Mouse (Mus musculus): ENCODE measurements at regions not wholly inside any gene's neighbourhood (a gene's known extent, or its start where the extent isn't known, plus 50 kb on each side); places are given as distances from the start of the nearest gene placed in this dataset.
A peak's percentile ranks its signal among the peaks of the same experiment; 100 is the strongest.

- no peak for DNase-seq (ENCODE audit: low read depth, low spot score)
Measured at GRCm38 (mm10) chr7:68974761-68975579, 225.9 kb upstream of the Arrdc4 start.

GRCm38 (mm10) chr7:68945886-68946863, 197.1 kb upstream of the Arrdc4 start:
- DNase-seq (ENCODE audit: low read depth, low spot score), result no peak
- 36% methylated on average over 6 of the region's 6 CpGs for WGBS

More at GRCm38 (mm10) chr7:68974761-68975579, 225.9 kb upstream of the Arrdc4 start:
- 69% methylated on average over 8 of the region's 8 CpGs for WGBS

GRCm38 (mm10) chr7:68930627-68931334, 181.7 kb upstream of the Arrdc4 start:
- no peak for DNase-seq (ENCODE audit: low read depth, low spot score)
- 60% methylated on average over 14 of the region's 14 CpGs for WGBS

GRCm38 (mm10) chr7:68929669-68930068, 180.6 kb upstream of the Arrdc4 start:
- DNase-seq (ENCODE audit: low read depth, low spot score), result peak; percentile 35
- WGBS, result 36% methylated on average over 4 of the region's 4 CpGs

GRCm38 (mm10) chr7:68925640-68926039, 176.6 kb upstream of the Arrdc4 start:
- no peak for DNase-seq (ENCODE audit: low read depth, low spot score)
- WGBS, result 77% methylated on average over 4 of the region's 4 CpGs

GRCm38 (mm10) chr7:68918632-68919435, 169.8 kb upstream of the Arrdc4 start:
- no peak for DNase-seq (ENCODE audit: low read depth, low spot score)
- WGBS, result 79% methylated on average over 9 of the region's 9 CpGs

- WGBS, result 14% methylated on average over 2 of the region's 2 CpGs
- no peak for DNase-seq (ENCODE audit: low read depth, low spot score)
Measured at GRCm38 (mm10) chr7:68917876-68918200, 168.8 kb upstream of the Arrdc4 start.

GRCm38 (mm10) chr7:68917137-68917875, 168.3 kb upstream of the Arrdc4 start:
- DNase-seq (ENCODE audit: low read depth, low spot score), result no peak

GRCm38 (mm10) chr7:68915976-68916375, 166.9 kb upstream of the Arrdc4 start:
- DNase-seq (ENCODE audit: low read depth, low spot score), result no peak
- WGBS, result 91% methylated on average over 9 of the region's 9 CpGs

More at GRCm38 (mm10) chr7:68917137-68917875, 168.3 kb upstream of the Arrdc4 start:
- WGBS, result 16% methylated on average over 21 of the region's 21 CpGs

- 49% methylated on average over 4 of the region's 4 CpGs for WGBS
Measured at GRCm38 (mm10) chr7:68914344-68914743, 165.3 kb upstream of the Arrdc4 start.

GRCm38 (mm10) chr7:68911989-68912655, 163.1 kb upstream of the Arrdc4 start:
- no peak for DNase-seq (ENCODE audit: low read depth, low spot score)
- 76% methylated on average over 6 of the region's 6 CpGs for WGBS

More at GRCm38 (mm10) chr7:68914344-68914743, 165.3 kb upstream of the Arrdc4 start:
- no peak for DNase-seq (ENCODE audit: low read depth, low spot score)

GRCm38 (mm10) chr7:68911562-68911961, 162.5 kb upstream of the Arrdc4 start:
- no peak for DNase-seq (ENCODE audit: low read depth, low spot score)
- 89% methylated on average over 3 of the region's 3 CpGs for WGBS

GRCm38 (mm10) chr7:68909694-68910093, 160.7 kb upstream of the Arrdc4 start:
- 96% methylated on average over 1 of the region's 1 CpGs for WGBS
- no peak for DNase-seq (ENCODE audit: low read depth, low spot score)

GRCm38 (mm10) chr7:68908401-68908834, 159.4 kb upstream of the Arrdc4 start:
- DNase-seq (ENCODE audit: low read depth, low spot score), result no peak
- 13% methylated on average over 1 of the region's 1 CpGs for WGBS

- DNase-seq (ENCODE audit: low read depth, low spot score), result no peak
- WGBS, result 85% methylated on average over 7 of the region's 7 CpGs
Measured at GRCm38 (mm10) chr7:68907867-68908266, 158.8 kb upstream of the Arrdc4 start.

- 83% methylated on average over 8 of the region's 8 CpGs for WGBS
- DNase-seq (ENCODE audit: low read depth, low spot score), result no peak
Measured at GRCm38 (mm10) chr7:68906771-68907395, 157.8 kb upstream of the Arrdc4 start.

- 77% methylated on average over 4 of the region's 4 CpGs for WGBS
- DNase-seq (ENCODE audit: low read depth, low spot score), result no peak
Measured at GRCm38 (mm10) chr7:68905793-68906192, 156.8 kb upstream of the Arrdc4 start.

All from large intestine, adult 2 months (tissue).